Mouse (Mus musculus) E14TG2a.4 (cell line): Measurements from ENCODE around the gene Mreg.

Experiments
- CTCF ChIP-seq: conservative IDR thresholded peaks from 2 replicates; pipeline ENCODE4 v1.5.1; 2014; ENCODE audit warnings: low read length
- NANOG ChIP-seq: IDR thresholded peaks from 2 replicates; pipeline ENCODE4 v1.6.1; 2014; ENCODE audit warnings: borderline replicate concordance, low read length, mixed read lengths
- POU5F1 ChIP-seq: IDR thresholded peaks from 2 replicates; pipeline ENCODE4 v1.6.1; 2014; ENCODE audit warnings: low read length, borderline replicate concordance

DNA sequence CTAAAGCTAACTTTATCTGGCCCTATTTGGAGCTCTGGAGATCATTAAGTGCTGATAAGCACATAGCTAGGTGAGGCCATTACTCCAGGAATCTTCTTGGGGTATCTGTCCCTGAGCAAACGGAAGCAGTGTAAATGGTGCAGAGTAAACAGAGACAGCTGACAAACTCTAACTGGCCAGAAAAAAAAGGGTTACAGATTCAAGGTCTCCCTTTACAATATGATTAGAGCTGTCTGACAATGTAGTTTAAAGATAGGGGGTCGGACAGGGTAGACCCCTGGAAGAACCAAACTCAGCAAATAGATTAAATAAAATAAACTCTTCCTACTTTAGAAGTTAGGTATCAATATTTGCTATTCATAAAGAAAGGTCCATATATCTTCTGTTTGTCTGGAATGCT, 6.5 kb upstream of the Mreg start:
- TF ChIP-seq CTCF (no peak), NANOG (no peak), POU5F1 (no peak)
